Mouse (Mus musculus): Measurements from ENCODE around the gene Ankrd44. TPM values are rescaled to one million over a fixed set of nuclear protein-coding genes. Genes with fewer than 3 reads are reported as not detected.

Gene Ankrd44
- polyA plus RNA-seq, 1 experiment from 2014 or later: 20.1 TPM

- no peak for ATAC-seq (ENCODE audit: low FRiP score, low read depth)
Measured at GRCm38 (mm10) chr1:54729316-54729715, 196.9 kb downstream of the Ankrd44 start.

GRCm38 (mm10) chr1:54726555-54726954 is 199.6 kb downstream of the Ankrd44 start:
- Histone ChIP-seq H3K9me3 (no peaks in the 10 kb centered on the region), H3K27me3 (no peaks in the 10 kb centered on the region), H3K4me1 (no peaks in the 10 kb centered on the region), H3K4me2 (replicated peaks) (no peak overlapping the region), H3K9ac (replicated peaks) (no peak overlapping the region), H3K27ac (replicated peaks) (no peak overlapping the region), H3K36me3 (no peaks in the 10 kb centered on the region), H3K4me3 (no peak overlapping the region)
- WGBS: 80% methylated on average over 2 of the region's 2 CpGs
- ATAC-seq (ENCODE audit: low FRiP score, low read depth): no peak

More at GRCm38 (mm10) chr1:54729316-54729715, 196.9 kb downstream of the Ankrd44 start:
- no peak overlapping the region for H3K4me3 ChIP-seq
- 94% methylated on average over 5 of the region's 5 CpGs for WGBS
- no peak overlapping the region for H3K9ac ChIP-seq (replicated peaks)
- no peaks in the 10 kb centered on the region for H3K4me1 ChIP-seq
- H3K9me3 ChIP-seq: no peaks in the 10 kb centered on the region
- no peak overlapping the region for H3K4me2 ChIP-seq (replicated peaks)
- H3K27ac ChIP-seq (replicated peaks): no peak overlapping the region
- no peaks in the 10 kb centered on the region for H3K27me3 ChIP-seq
- no peaks in the 10 kb centered on the region for H3K36me3 ChIP-seq

GRCm38 (mm10) chr1:54716921-54717320 is 209.3 kb downstream of the Ankrd44 start:
- H3K9ac ChIP-seq (replicated peaks): no peak overlapping the region
- no peak overlapping the region for H3K27ac ChIP-seq (replicated peaks)
- H3K36me3 ChIP-seq: no peaks in the 10 kb centered on the region
- H3K4me1 ChIP-seq: peaks cover 3% of the 10 kb centered on the region; the same call in 1 of the 2 replicates
- H3K4me2 ChIP-seq (replicated peaks): no peak overlapping the region
- no peak for ATAC-seq (ENCODE audit: low FRiP score, low read depth)
- WGBS: 94% methylated on average over 6 of the region's 6 CpGs
- no peak overlapping the region for H3K4me3 ChIP-seq
- H3K9me3 ChIP-seq: no peaks in the 10 kb centered on the region
- no peaks in the 10 kb centered on the region for H3K27me3 ChIP-seq

- H3K4me2 ChIP-seq (replicated peaks): no peak overlapping the region
Measured at GRCm38 (mm10) chr1:54715061-54715760, 211.0 kb downstream of the Ankrd44 start.

GRCm38 (mm10) chr1:54713231-54714173 is 212.7 kb downstream of the Ankrd44 start:
- Histone ChIP-seq H3K27ac (replicated peaks) (no peak overlapping the region), H3K27me3 (no peaks in the 10 kb centered on the region), H3K9me3 (no peaks in the 10 kb centered on the region), H3K4me1 (peaks cover 3% of the 10 kb centered on the region; the same call in 1 of the 2 replicates), H3K4me3 (no peak overlapping the region), H3K4me2 (replicated peaks) (no peak overlapping the region), H3K36me3 (no peaks in the 10 kb centered on the region), H3K9ac (replicated peaks) (no peak overlapping the region)
- 56% methylated on average over 11 of the region's 11 CpGs for WGBS
- ATAC-seq (ENCODE audit: low FRiP score, low read depth): no peak

More at GRCm38 (mm10) chr1:54715061-54715760, 211.0 kb downstream of the Ankrd44 start:
- peaks cover 3% of the 10 kb centered on the region; the same call in 1 of the 2 replicates for H3K4me1 ChIP-seq
- no peaks in the 10 kb centered on the region for H3K27me3 ChIP-seq
- H3K9ac ChIP-seq (replicated peaks): no peak overlapping the region
- no peaks in the 10 kb centered on the region for H3K36me3 ChIP-seq
- no peak for ATAC-seq (ENCODE audit: low FRiP score, low read depth)
- 81% methylated on average over 8 of the region's 8 CpGs for WGBS
- no peak overlapping the region for H3K4me3 ChIP-seq
- H3K27ac ChIP-seq (replicated peaks): no peak overlapping the region
- H3K9me3 ChIP-seq: no peaks in the 10 kb centered on the region

GRCm38 (mm10) chr1:54711568-54711967 is 214.6 kb downstream of the Ankrd44 start:
- Histone ChIP-seq H3K27me3 (no peaks in the 10 kb centered on the region), H3K36me3 (no peaks in the 10 kb centered on the region), H3K9ac (replicated peaks) (no peak overlapping the region), H3K4me2 (replicated peaks) (no peak overlapping the region), H3K27ac (replicated peaks) (no peak overlapping the region), H3K4me3 (no peak overlapping the region), H3K9me3 (no peaks in the 10 kb centered on the region), H3K4me1 (peaks cover 8% of the 10 kb centered on the region)
- 89% methylated on average over 3 of the region's 3 CpGs for WGBS
- ATAC-seq (ENCODE audit: low FRiP score, low read depth): no peak

- WGBS: 78% methylated on average over 1 of the region's 1 CpGs
- no peaks in the 10 kb centered on the region for H3K36me3 ChIP-seq
- ATAC-seq (ENCODE audit: low FRiP score, low read depth): no peak
- H3K4me2 ChIP-seq (replicated peaks): no peak overlapping the region
- H3K27me3 ChIP-seq: no peaks in the 10 kb centered on the region
- no peak overlapping the region for H3K4me3 ChIP-seq
- peaks cover 7% of the 10 kb centered on the region for H3K4me1 ChIP-seq
- H3K27ac ChIP-seq (replicated peaks): no peak overlapping the region
- no peak overlapping the region for H3K9ac ChIP-seq (replicated peaks)
- H3K9me3 ChIP-seq: no peaks in the 10 kb centered on the region
Measured at GRCm38 (mm10) chr1:54710550-54710949, 215.6 kb downstream of the Ankrd44 start.

GRCm38 (mm10) chr1:54707888-54708565 is 218.2 kb downstream of the Ankrd44 start:
- H3K9ac ChIP-seq (replicated peaks): no peak overlapping the region
- 72% methylated on average over 8 of the region's 8 CpGs for WGBS
- no peak overlapping the region for H3K4me3 ChIP-seq
- 0 out of 2 replicates have a peak, but pooled peaks have one; percentile 28 for ATAC-seq (ENCODE audit: low FRiP score, low read depth)
- no peaks in the 10 kb centered on the region for H3K9me3 ChIP-seq
- 0 out of 2 replicates have a peak overlapping the region, but pooled peaks have one; percentile 47 for H3K27ac ChIP-seq (replicated peaks)
- H3K36me3 ChIP-seq: no peaks in the 10 kb centered on the region
- H3K4me1 ChIP-seq: peaks cover 4% of the 10 kb centered on the region; the same call in 1 of the 2 replicates
- no peak overlapping the region for H3K4me2 ChIP-seq (replicated peaks)
- no peaks in the 10 kb centered on the region for H3K27me3 ChIP-seq

GRCm38 (mm10) chr1:54707036-54707887 is 218.9 kb downstream of the Ankrd44 start:
- H3K4me1 ChIP-seq: peaks cover 4% of the 10 kb centered on the region; the same call in 1 of the 2 replicates
- H3K27ac ChIP-seq (replicated peaks): peak overlapping the region; percentile 47; the same call in 1 of the 2 replicates
- H3K4me3 ChIP-seq: no peak overlapping the region
- no peaks in the 10 kb centered on the region for H3K36me3 ChIP-seq
- H3K4me2 ChIP-seq (replicated peaks): no peak overlapping the region
- 66% methylated on average over 10 of the region's 10 CpGs for WGBS
- H3K9ac ChIP-seq (replicated peaks): no peak overlapping the region
- no peaks in the 10 kb centered on the region for H3K9me3 ChIP-seq
- ATAC-seq (ENCODE audit: low FRiP score, low read depth): peak; percentile 76
- no peaks in the 10 kb centered on the region for H3K27me3 ChIP-seq

GRCm38 (mm10) chr1:54706621-54707020 is 219.6 kb downstream of the Ankrd44 start:
- Histone ChIP-seq H3K4me2 (replicated peaks) (no peak overlapping the region), H3K27me3 (no peaks in the 10 kb centered on the region), H3K9me3 (no peaks in the 10 kb centered on the region), H3K27ac (replicated peaks) (peak overlapping the region; percentile 47; the same call in 1 of the 2 replicates), H3K36me3 (no peaks in the 10 kb centered on the region), H3K9ac (replicated peaks) (no peak overlapping the region), H3K4me3 (no peak overlapping the region), H3K4me1 (peaks cover 4% of the 10 kb centered on the region; the same call in 1 of the 2 replicates)
- WGBS: 27% methylated on average over 3 of the region's 3 CpGs
- no peak for ATAC-seq (ENCODE audit: low FRiP score, low read depth)

GRCm38 (mm10) chr1:54703466-54703865 is 222.7 kb downstream of the Ankrd44 start:
- H3K9ac ChIP-seq (replicated peaks): no peak overlapping the region
- peaks cover 4% of the 10 kb centered on the region; the same call in 1 of the 2 replicates for H3K4me1 ChIP-seq
- H3K4me2 ChIP-seq (replicated peaks): no peak overlapping the region
- H3K4me3 ChIP-seq: no peak overlapping the region
- WGBS: 68% methylated on average over 1 of the region's 1 CpGs
- H3K36me3 ChIP-seq: no peaks in the 10 kb centered on the region
- H3K9me3 ChIP-seq: no peaks in the 10 kb centered on the region
- ATAC-seq (ENCODE audit: low FRiP score, low read depth): no peak
- no peak overlapping the region for H3K27ac ChIP-seq (replicated peaks)
- no peaks in the 10 kb centered on the region for H3K27me3 ChIP-seq
